Mouse (Mus musculus) hindbrain, embryonic 11.5 days (tissue): ENCODE data around the gene Ablim1. TPM values are rescaled to one million over a fixed set of nuclear protein-coding genes. Genes with fewer than 3 reads are reported as not detected.

ENCODE experiments used
- ATAC-seq: fragments of 200-750 bp; cut with Nextera tagmentation; 2 replicates; pipeline ENCODE4 v1.8.0; 2017; ENCODE audit warnings: mild to moderate bottlenecking, moderate TSS enrichment, moderate library complexity; ENCODE audit not compliant: low FRiP score
- DNase-seq: peaks from one replicate; pipeline ENCODE4 v3.0.0-alpha.2; 2015; ENCODE audit warnings: low spot score
- H3K27ac ChIP-seq: fragments of 300-500 bp; sonication (generic); 2 replicates; pipeline ENCODE4 v1.5.1; 2014; ENCODE audit warnings: mild to moderate bottlenecking, low read depth, low read length
- H3K27me3 ChIP-seq: fragments of 300-500 bp; sonication (generic); 2 replicates; pipeline ENCODE4 v1.6.1; 2014; ENCODE audit warnings: mild to moderate bottlenecking, low read length, moderate library complexity, mixed read lengths; ENCODE audit not compliant: control insufficient read depth, insufficient read depth
- H3K36me3 ChIP-seq: fragments of 300-500 bp; sonication (generic); 2 replicates; pipeline ENCODE4 v1.6.1; 2014; ENCODE audit warnings: mild to moderate bottlenecking, low read length, moderate library complexity, mixed read lengths; ENCODE audit not compliant: control insufficient read depth, insufficient read depth
- H3K4me1 ChIP-seq: fragments of 300-500 bp; sonication (generic); replicated peaks from 2 replicates; pipeline ENCODE4 v1.6.1; 2014; ENCODE audit warnings: low read length, mixed read lengths; ENCODE audit not compliant: control insufficient read depth, insufficient read depth
- H3K4me2 ChIP-seq: fragments of 300-500 bp; sonication (generic); replicated peaks from 2 replicates; pipeline ENCODE4 v1.6.1; 2014; ENCODE audit warnings: mild to moderate bottlenecking, low read depth, low read length
- H3K4me3 ChIP-seq: fragments of 300-500 bp; sonication (generic); 2 replicates; pipeline ENCODE4 v1.5.1; 2014; ENCODE audit warnings: low read depth, low read length
- H3K9ac ChIP-seq: fragments of 300-500 bp; sonication (generic); 2 replicates; pipeline ENCODE4 v1.6.1; 2014; ENCODE audit warnings: low read depth, low read length
- H3K9me3 ChIP-seq: fragments of 300-500 bp; sonication (generic); 2 replicates; pipeline ENCODE4 v1.6.1; 2016; ENCODE audit warnings: low read length; ENCODE audit not compliant: control insufficient read depth
- WGBS: fragments of 180-500 bp; shearing (Covaris S2); extraction: QIAGEN DNeasy Blood & Tissue Kit; methylation state at CpG from one replicate; pipeline ENCODE4 v1.1.7; 2014; 5-methylcytosine and 5-hydroxymethylcytosine counted together
- polyA plus RNA-seq: library from polyadenylated mRNA; unstranded; fragments of >200 nt; fragmentation: Nextera tagmentation; extraction: Ambion mirVana; gene quantifications from 2 replicates; pipeline ENCODE4 v1.2.1, GENCODE M21; 2014

The Ablim1 gene
- polyA plus RNA-seq, 1 experiment from 2014 or later = 18.6 TPM

- Histone ChIP-seq H3K9ac (no peak overlapping the region), H3K4me1 (no peaks in the 10 kb centered on the region), H3K4me2 (no peak overlapping the region), H3K27ac (no peak overlapping the region), H3K27me3 (peaks cover 4% of the 10 kb centered on the region; the same call in 1 of the 2 replicates), H3K9me3 (no peaks in the 10 kb centered on the region), H3K36me3 (no peaks in the 10 kb centered on the region), H3K4me3 (no peak overlapping the region)
- DNase-seq (no peak), ATAC-seq (no peak)
- WGBS = 40% methylated on average over 6 of the region's 6 CpGs
Observed at GRCm38 (mm10) chr19:57013271-57013677, 301.4 kb downstream of the Ablim1 start.

- H3K4me3 ChIP-seq = no peak overlapping the region
- WGBS = 78% methylated on average over 3 of the region's 3 CpGs
- no peaks in the 10 kb centered on the region for H3K4me1 ChIP-seq
Observed at GRCm38 (mm10) chr19:57012068-57012467, 302.7 kb downstream of the Ablim1 start.

GRCm38 (mm10) chr19:57010064-57010463 lies 304.7 kb downstream of the Ablim1 start:
- WGBS = 31% methylated on average over 4 of the region's 4 CpGs
- Histone ChIP-seq H3K36me3 (no peaks in the 10 kb centered on the region), H3K4me3 (no peak overlapping the region), H3K9me3 (no peaks in the 10 kb centered on the region), H3K4me1 (no peaks in the 10 kb centered on the region), H3K9ac (no peak overlapping the region), H3K4me2 (no peak overlapping the region), H3K27me3 (peaks cover 15% of the 10 kb centered on the region), H3K27ac (no peak overlapping the region)
- ATAC-seq (no peak), DNase-seq (no peak)

More at GRCm38 (mm10) chr19:57012068-57012467, 302.7 kb downstream of the Ablim1 start:
- no peak for DNase-seq
- Histone ChIP-seq H3K9me3 (no peaks in the 10 kb centered on the region), H3K4me2 (no peak overlapping the region), H3K27me3 (peaks cover 15% of the 10 kb centered on the region), H3K27ac (no peak overlapping the region), H3K36me3 (no peaks in the 10 kb centered on the region), H3K9ac (no peak overlapping the region)
- no peak for ATAC-seq

- 31% methylated on average over 4 of the region's 4 CpGs for WGBS
- Histone ChIP-seq H3K9me3 (no peaks in the 10 kb centered on the region), H3K27me3 (peaks cover 15% of the 10 kb centered on the region), H3K4me2 (no peak overlapping the region), H3K27ac (no peak overlapping the region), H3K36me3 (no peaks in the 10 kb centered on the region), H3K4me1 (no peaks in the 10 kb centered on the region), H3K9ac (no peak overlapping the region), H3K4me3 (no peak overlapping the region)
- no peak for ATAC-seq
- no peak for DNase-seq
Observed at GRCm38 (mm10) chr19:57009653-57010052, 305.1 kb downstream of the Ablim1 start.

GRCm38 (mm10) chr19:57007781-57008710 lies 306.7 kb downstream of the Ablim1 start, which contains the start of gene Afap1l2:
TSS of gene Afap1l2 (minus strand) at chr19:57008228.
- H3K36me3 ChIP-seq = no peaks in the 10 kb centered on the region
- DNase-seq (peak; percentile 54), ATAC-seq (0 out of 2 replicates have a peak, but pooled peaks have one; percentile 40)
- peak within 1 kb of the TSS; percentile 45 for H3K4me3 ChIP-seq
- peak within 1 kb of the TSS; percentile 24; the same call in 1 of the 2 replicates for H3K9ac ChIP-seq
- no peak within 1 kb of the TSS for H3K27ac ChIP-seq
- 2% methylated on average over 68 of the region's 68 CpGs for WGBS
- no peaks in the 10 kb centered on the region for H3K9me3 ChIP-seq
- H3K27me3 ChIP-seq = peaks cover 15% of the 10 kb centered on the region
- H3K4me1 ChIP-seq = no peaks in the 10 kb centered on the region
- H3K4me2 ChIP-seq = peak within 1 kb of the TSS; percentile 90

- H3K9me3 ChIP-seq = no peaks in the 10 kb centered on the region
- peaks cover 15% of the 10 kb centered on the region for H3K27me3 ChIP-seq
- ATAC-seq (no peak), DNase-seq (no peak)
- no peak overlapping the region for H3K27ac ChIP-seq
- peak overlapping the region; percentile 90; the same call in 1 of the 2 replicates for H3K4me2 ChIP-seq
- no peaks in the 10 kb centered on the region for H3K36me3 ChIP-seq
- no peak overlapping the region for H3K4me3 ChIP-seq
- H3K9ac ChIP-seq = no peak overlapping the region
- no peaks in the 10 kb centered on the region for H3K4me1 ChIP-seq
- WGBS = 65% methylated on average over 16 of the region's 16 CpGs
Observed at GRCm38 (mm10) chr19:57007291-57007690, 307.4 kb downstream of the Ablim1 start.

- Histone ChIP-seq H3K4me1 (no peaks in the 10 kb centered on the region), H3K27me3 (peaks cover 15% of the 10 kb centered on the region), H3K4me2 (no peak overlapping the region), H3K27ac (no peak overlapping the region), H3K4me3 (no peak overlapping the region), H3K9me3 (no peaks in the 10 kb centered on the region), H3K36me3 (no peaks in the 10 kb centered on the region), H3K9ac (no peak overlapping the region)
- DNase-seq = no peak
- ATAC-seq = no peak
- WGBS = 63% methylated on average over 13 of the region's 13 CpGs
Observed at GRCm38 (mm10) chr19:57006841-57007240, 307.9 kb downstream of the Ablim1 start.

- WGBS = 96% methylated on average over 4 of the region's 4 CpGs
Observed at GRCm38 (mm10) chr19:57005062-57005461, 309.7 kb downstream of the Ablim1 start.

GRCm38 (mm10) chr19:57003460-57003810 lies 311.3 kb downstream of the Ablim1 start:
- no peak for DNase-seq

More at GRCm38 (mm10) chr19:57005062-57005461, 309.7 kb downstream of the Ablim1 start:
- no peaks in the 10 kb centered on the region for H3K36me3 ChIP-seq
- H3K27me3 ChIP-seq = peaks cover 15% of the 10 kb centered on the region
- H3K4me2 ChIP-seq = no peak overlapping the region
- ATAC-seq (no peak), DNase-seq (no peak)
- no peaks in the 10 kb centered on the region for H3K9me3 ChIP-seq
- H3K4me1 ChIP-seq = no peaks in the 10 kb centered on the region
- H3K9ac ChIP-seq = no peak overlapping the region
- no peak overlapping the region for H3K4me3 ChIP-seq
- no peak overlapping the region for H3K27ac ChIP-seq

More at GRCm38 (mm10) chr19:57003460-57003810, 311.3 kb downstream of the Ablim1 start:
- Histone ChIP-seq H3K9me3 (no peaks in the 10 kb centered on the region), H3K27me3 (peaks cover 13% of the 10 kb centered on the region), H3K4me3 (no peak overlapping the region), H3K4me1 (no peaks in the 10 kb centered on the region), H3K27ac (no peak overlapping the region), H3K9ac (no peak overlapping the region), H3K36me3 (no peaks in the 10 kb centered on the region), H3K4me2 (no peak overlapping the region)
- no peak for ATAC-seq
- 42% methylated on average over 7 of the region's 7 CpGs for WGBS
